Mouse (Mus musculus): ENCODE measurements around the gene Reg3a. TPM values are rescaled to one million over a fixed set of nuclear protein-coding genes. Genes with fewer than 3 reads are reported as not detected.
"Not testable (repeated sequence)": the region's sequence is repeated elsewhere in the genome, so short reads cannot be mapped to it uniquely, and the experiment has no call there.

The Reg3a gene
- polyA plus RNA-seq, 1 experiment from 2014 or later: not detected

DNA sequence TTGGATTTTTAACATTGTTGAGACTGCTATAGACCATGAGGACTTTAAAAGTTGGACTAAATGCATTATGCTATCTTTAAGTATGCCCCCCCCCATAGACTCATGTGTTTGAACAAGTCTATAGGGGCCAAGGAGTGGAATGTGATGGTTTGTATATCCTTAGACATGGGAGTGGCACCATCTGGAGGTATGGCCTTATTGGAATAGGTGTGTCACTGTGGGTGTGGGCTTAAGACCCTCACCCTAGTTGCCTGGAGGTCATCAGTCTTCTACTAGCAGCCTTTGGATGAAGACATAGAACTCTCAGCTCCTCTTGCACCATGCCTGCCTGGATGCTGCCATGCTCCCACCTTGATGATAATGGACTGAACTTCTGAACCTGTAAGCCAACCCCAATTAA lies 41.9 kb downstream of the Reg3a start, which contains the start of gene Reg1:
Gene Reg1, plus strand, starts transcription at position 301 of the 400 bp plus-strand sequence.
- not testable (repeated sequence) for H3K27me3 ChIP-seq (ENCODE audit: control insufficient read depth, insufficient read depth, low read length); H3K36me3 ChIP-seq (ENCODE audit: control insufficient read depth, insufficient read depth); H3K9ac ChIP-seq (ENCODE audit: low read length); H3K4me1 ChIP-seq (ENCODE audit: control insufficient read depth, insufficient read depth, low read length); H3K27ac ChIP-seq (ENCODE audit: low read length); H3K9me3 ChIP-seq (replicated peaks; ENCODE audit: control insufficient read depth, low read length); H3K4me3 ChIP-seq (ENCODE audit: low read length); H3K4me2 ChIP-seq (ENCODE audit: low read depth, low read length); ATAC-seq (replicated peaks; ENCODE audit: extremely low read depth, insufficient read depth, low FRiP score)

DNA sequence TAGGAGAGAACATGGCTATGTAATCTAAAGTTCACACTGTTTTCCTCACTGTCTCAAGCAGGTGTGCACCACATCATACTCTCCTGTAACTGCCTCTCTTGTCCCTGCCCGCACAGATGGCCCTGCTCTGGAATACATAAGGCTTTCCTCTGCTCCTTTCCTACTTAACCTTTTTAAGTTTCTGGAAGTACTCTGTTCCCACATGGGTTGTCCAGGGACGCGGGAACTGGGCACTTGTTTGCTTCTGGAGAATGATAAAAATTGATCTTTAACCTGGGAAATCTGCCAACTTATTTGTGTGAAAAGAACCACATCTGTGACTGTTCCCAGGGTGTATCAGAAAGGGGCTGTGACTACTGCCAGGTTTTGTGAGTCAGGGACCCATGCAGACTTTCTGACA lies 45.0 kb downstream of the Reg3a start:
- H3K9me3 ChIP-seq (replicated peaks; ENCODE audit: control insufficient read depth, low read length): 0 out of 2 replicates have a peak, but pooled peaks cover 3% of the 10 kb centered on the region
- H3K4me3 ChIP-seq (ENCODE audit: low read length): no peak overlapping the region
- H3K27me3 ChIP-seq (ENCODE audit: control insufficient read depth, insufficient read depth, low read length): no peaks in the 10 kb centered on the region
- no peak overlapping the region for H3K27ac ChIP-seq (ENCODE audit: low read length)
- no peak overlapping the region for H3K4me2 ChIP-seq (ENCODE audit: low read depth, low read length)
- no peaks in the 10 kb centered on the region for H3K4me1 ChIP-seq (ENCODE audit: control insufficient read depth, insufficient read depth, low read length)
- H3K9ac ChIP-seq (ENCODE audit: low read length): no peak overlapping the region
- no peaks in the 10 kb centered on the region for H3K36me3 ChIP-seq (ENCODE audit: control insufficient read depth, insufficient read depth)
- no peak for ATAC-seq (replicated peaks; ENCODE audit: extremely low read depth, insufficient read depth, low FRiP score)
- WGBS: 65% methylated on average over 3 of the region's 3 CpGs

Other genes with a start within 250 kb of the Reg3a start
- gene Reg3b, start 10.1 kb upstream of the Reg3a start, polyA plus RNA-seq (2015; fragmentation: Nextera tagmentation; extraction: Ambion mirVana): 0.36 and 8.6 TPM in 2 replicates
- not detected in 2 replicates for gene Reg3d, start 1.8 kb upstream of the Reg3a start, polyA plus RNA-seq (2015; fragmentation: Nextera tagmentation; extraction: Ambion mirVana)
- not detected in 2 replicates for gene Reg2, start 14.9 kb downstream of the Reg3a start, polyA plus RNA-seq (2015; fragmentation: Nextera tagmentation; extraction: Ambion mirVana)
- gene Reg1, start 42.0 kb downstream of the Reg3a start, polyA plus RNA-seq (2015; fragmentation: Nextera tagmentation; extraction: Ambion mirVana): 0.25 TPM in 1 of 2 replicates, not detected in the other
- 14.3 and 19.3 TPM in 2 replicates for gene Reg3g, start 88.2 kb downstream of the Reg3a start, polyA plus RNA-seq (2015; fragmentation: Nextera tagmentation; extraction: Ambion mirVana)

Data from heart, embryonic 16.5 days (tissue).